Comparison of ENCODE assay signal across 22 mouse cellular contexts in the genomic region with DNA sequence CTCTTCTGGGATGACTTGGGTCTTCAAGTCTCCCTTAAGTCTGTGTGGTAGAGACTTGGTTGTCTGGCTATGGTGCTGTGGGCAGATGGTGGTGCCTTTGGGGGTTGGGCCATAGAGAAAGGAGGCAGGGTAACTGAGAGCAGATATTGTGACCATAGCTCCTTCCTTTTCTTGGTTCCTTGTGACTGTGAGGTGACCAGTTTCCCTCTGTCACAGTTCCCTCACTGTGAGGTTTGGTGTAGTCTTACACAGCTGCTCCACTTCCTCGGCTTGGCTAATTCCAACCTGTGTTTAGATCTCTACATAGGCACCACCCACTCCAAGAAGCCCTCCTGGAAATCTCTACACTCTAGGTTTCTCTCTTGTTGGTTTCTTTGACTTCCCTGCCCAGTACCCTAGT. TPM values are rescaled to one million over a fixed set of nuclear protein-coding genes. Genes with fewer than 3 reads are reported as not detected.
DNase-seq lines count a peak whose midpoint lies in the region; ATAC-seq and TF ChIP-seq lines count a peak whose summit lies in the region.
"Had no signal": no experiment of that assay in that cellular context is flagged by ENCODE, and none has a peak within 500 bp of the region (broad histone marks: within the 10 kb centered on the region; RNA-seq: fewer than 3 reads in every experiment).

No protein-coding gene starts in this region.

- TF ChIP-seq POLR2A in liver, adult 2 months (IDR thresholded peaks at IDR 0.05; ENCODE audit: extremely low read depth, insufficient read depth, low read length) = no peak
- TF ChIP-seq POLR2A in bone marrow macrophage, adult 2 months (IDR thresholded peaks at IDR 0.05; ENCODE audit: borderline replicate concordance, low read depth, low read length) = no peak
- TF ChIP-seq POLR2A in embryonic fibroblast, embryonic 13.5 days (IDR thresholded peaks at IDR 0.05; ENCODE audit: low read depth, low read length) = peak; percentile 22; the same call in 1 of the 2 replicates

- H3K4me3 ChIP-seq in liver, adult 2 months (ENCODE audit: insufficient read depth, low read depth, low read length) = no peak overlapping the region
- H3K4me3 ChIP-seq in liver, embryonic 11.5 days (ENCODE audit: low read depth, low read length) = no peak overlapping the region
- no peak overlapping the region for H3K4me3 ChIP-seq in bone marrow macrophage, adult 2 months (ENCODE audit: insufficient read depth, low read length)
- no peak overlapping the region for H3K4me3 ChIP-seq in embryonic fibroblast, embryonic 13.5 days (ENCODE audit: insufficient read depth, low read length)
- H3K4me3 ChIP-seq in kidney, embryonic 15.5 days (replicated peaks) = no peak overlapping the region
- H3K4me3 ChIP-seq: embryonic facial prominence, embryonic 12.5 days; forebrain, embryonic 12.5 days; gastrocnemius, adult 2 months; heart, embryonic 12.5 days; hindbrain, embryonic 10.5 days had no signal

- peaks cover 7% of the 10 kb centered on the region for H3K4me1 ChIP-seq in liver, adult 2 months (ENCODE audit: control insufficient read depth, insufficient read depth, low read length)
- peaks cover 4% of the 10 kb centered on the region; the same call in 1 of the 2 replicates for H3K4me1 ChIP-seq in liver, embryonic 11.5 days (replicated peaks; ENCODE audit: control insufficient read depth, insufficient read depth, low read length)
- H3K4me1 ChIP-seq in bone marrow macrophage, adult 2 months (ENCODE audit: control insufficient read depth, insufficient read depth, low read length) = peaks cover 86% of the 10 kb centered on the region
- H3K4me1 ChIP-seq in embryonic fibroblast, embryonic 13.5 days (ENCODE audit: control insufficient read depth, insufficient read depth, low read length) = peaks cover 29% of the 10 kb centered on the region
- peaks cover 39% of the 10 kb centered on the region for H3K4me1 ChIP-seq in kidney, embryonic 15.5 days
- H3K4me1 ChIP-seq: forebrain, embryonic 12.5 days had no signal

- TF ChIP-seq CTCF in liver, adult 2 months (IDR thresholded peaks at IDR 0.05; ENCODE audit: low read depth, low read length) = no peak
- no peak for TF ChIP-seq CTCF in bone marrow macrophage, adult 2 months (IDR thresholded peaks at IDR 0.05; ENCODE audit: low read depth, low read length)
- no peak for TF ChIP-seq CTCF in embryonic fibroblast, embryonic 13.5 days (IDR thresholded peaks at IDR 0.05; ENCODE audit: borderline replicate concordance, insufficient read depth, low read length)

- 86% methylated on average over 1 of the region's 1 CpGs for WGBS in liver, adult 2 months
- 64% methylated on average over 1 of the region's 1 CpGs for WGBS in liver, embryonic 11.5 days
- WGBS in kidney, embryonic 15.5 days = 77% methylated on average over 1 of the region's 1 CpGs

- H3K27ac ChIP-seq in liver, adult 2 months (replicated peaks; ENCODE audit: insufficient read depth, low read depth, low read length) = no peak overlapping the region
- no peak overlapping the region for H3K27ac ChIP-seq in liver, embryonic 11.5 days (ENCODE audit: low read depth, low read length)
- peak overlapping the region; percentile 74 for H3K27ac ChIP-seq in bone marrow macrophage, adult 2 months (ENCODE audit: insufficient read depth, low read depth, low read length)
- H3K27ac ChIP-seq in embryonic fibroblast, embryonic 13.5 days (ENCODE audit: insufficient read depth, low read length) = no peak overlapping the region
- no peak overlapping the region for H3K27ac ChIP-seq in kidney, embryonic 15.5 days
- H3K27ac ChIP-seq: embryonic facial prominence, embryonic 12.5 days; forebrain, embryonic 12.5 days; gastrocnemius, adult 2 months; hindbrain, embryonic 10.5 days; hindbrain, embryonic 14.5 days had no signal

- no peaks in the 10 kb centered on the region for H3K36me3 ChIP-seq in liver, adult 2 months (ENCODE audit: control insufficient read depth, insufficient read depth, low read length)
- H3K36me3 ChIP-seq in liver, embryonic 11.5 days (ENCODE audit: control insufficient read depth, insufficient read depth, low read length) = no peaks in the 10 kb centered on the region
- peaks cover 4% of the 10 kb centered on the region; the same call in 1 of the 2 replicates for H3K36me3 ChIP-seq in kidney, embryonic 15.5 days
- H3K36me3 ChIP-seq: forebrain, embryonic 12.5 days; hindbrain, embryonic 10.5 days had no signal

- H3K4me2 ChIP-seq in liver, embryonic 11.5 days = no peak overlapping the region
- H3K4me2 ChIP-seq in kidney, embryonic 15.5 days = no peak overlapping the region
- H3K4me2 ChIP-seq: embryonic facial prominence, embryonic 12.5 days; forebrain, embryonic 12.5 days; heart, embryonic 12.5 days; hindbrain, embryonic 14.5 days had no signal

- no peak for ATAC-seq in liver, embryonic 11.5 days (replicated peaks; ENCODE audit: low FRiP score)
- ATAC-seq in megakaryocyte progenitor cell, adult 5-6 weeks (replicated peaks; ENCODE audit: poor library complexity) = peak; percentile 27; the same call in 1 of the 2 replicates
- ATAC-seq in kidney, embryonic 15.5 days (replicated peaks; ENCODE audit: low FRiP score) = no peak
- ATAC-seq: forebrain, embryonic 16.5 days had no signal

- H3K79me2 ChIP-seq in liver, adult 2 months (ENCODE audit: control insufficient read depth, insufficient read depth, low read length) = no peaks in the 10 kb centered on the region

- H3K27me3 ChIP-seq in liver, adult 2 months (ENCODE audit: control insufficient read depth, insufficient read depth, low read length) = no peaks in the 10 kb centered on the region
- H3K27me3 ChIP-seq in liver, embryonic 11.5 days (replicated peaks; ENCODE audit: control insufficient read depth, insufficient read depth, low read length) = no peaks in the 10 kb centered on the region
- H3K27me3 ChIP-seq in kidney, embryonic 15.5 days = no peaks in the 10 kb centered on the region
- H3K27me3 ChIP-seq: CH12.LX; embryonic facial prominence, embryonic 12.5 days; heart, embryonic 12.5 days had no signal

- DNase-seq in liver, adult 2 months (ENCODE audit: extremely low read depth, low read depth, low spot score) = peak; percentile 18
- no peak for DNase-seq in liver, embryonic 11.5 days (ENCODE audit: low spot score)
- no peak for DNase-seq in MN1 (ENCODE audit: low spot score)
- DNase-seq: adrenal gland, adult 2 months; adrenal gland, postnatal 25 days; cerebellum, adult 11 months; cerebellum, adult 8-10 months; cerebellum, postnatal 14 days; gastrocnemius, adult 2 months; gastrocnemius, postnatal 36 days; heart, adult 18-20 months had no signal

- no peaks in the 10 kb centered on the region for H3K9me3 ChIP-seq in liver, embryonic 11.5 days (ENCODE audit: control insufficient read depth, low read length)
- H3K9me3 ChIP-seq in kidney, embryonic 15.5 days (replicated peaks) = no peaks in the 10 kb centered on the region
- H3K9me3 ChIP-seq: embryonic facial prominence, embryonic 12.5 days; forebrain, embryonic 12.5 days; heart, embryonic 12.5 days; hindbrain, embryonic 10.5 days had no signal

- H3K9ac ChIP-seq in liver, adult 2 months (ENCODE audit: low read depth, low read length) = no peak overlapping the region
- no peak overlapping the region for H3K9ac ChIP-seq in liver, embryonic 11.5 days (ENCODE audit: low read depth, low read length)
- H3K9ac ChIP-seq in kidney, embryonic 15.5 days = no peak overlapping the region
- H3K9ac ChIP-seq: embryonic facial prominence, embryonic 12.5 days; forebrain, embryonic 12.5 days; heart, embryonic 12.5 days; hindbrain, embryonic 14.5 days had no signal

RNA-seq across cellular contexts. Expression of gene Itpripl2, which starts 7.8 kb away (rescaled TPM):
- 3.5 and 4.2 TPM in 2 replicates for total RNA-seq in liver, adult 2 months (2014; rRNA removed)
- 0.98 and 1.6 TPM in 2 replicates for polyA plus RNA-seq in liver, adult 2 months (2012; rRNA removed)
- polyA plus RNA-seq in liver, embryonic 11.5 days (2014; fragmentation: Nextera tagmentation; extraction: Ambion mirVana) = 1.0 and 1.1 TPM in 2 replicates
- 50.9 and 59.0 TPM in 2 replicates for polyA plus RNA-seq in bone marrow macrophage, adult 2 months (2012; ENCODE audit: insufficient read depth, insufficient read length, missing spikeins)
- polyA plus RNA-seq in embryonic fibroblast, embryonic 13.5 days (2011; ENCODE audit: insufficient read length, low read depth, missing spikeins) = 76.2 and 98.4 TPM in 2 replicates
- total RNA-seq in megakaryocyte progenitor cell, adult 5-6 weeks (2015) = 7.2 and 10.1 TPM in 2 replicates
- total RNA-seq in megakaryocyte progenitor cell, adult 5-6 weeks (2017) = 15.2 and 17.6 TPM in 2 replicates
- polyA plus RNA-seq in kidney, embryonic 15.5 days (2015; fragmentation: Nextera tagmentation; extraction: Ambion mirVana) = 4.6 and 5.1 TPM in 2 replicates
- total RNA-seq: CH12.LX had no signal

RNA-seq across cellular contexts. Expression of gene Syt17, which starts 36.0 kb away (rescaled TPM):
- total RNA-seq in liver, adult 2 months (2014; rRNA removed) = not detected in 2 replicates
- polyA plus RNA-seq in liver, adult 2 months (2012; rRNA removed) = not detected in 2 replicates
- polyA plus RNA-seq in liver, embryonic 11.5 days (2014; fragmentation: Nextera tagmentation; extraction: Ambion mirVana) = 0.61 and 1.2 TPM in 2 replicates
- polyA plus RNA-seq in bone marrow macrophage, adult 2 months (2012; ENCODE audit: insufficient read depth, insufficient read length, missing spikeins) = not detected in 2 replicates
- polyA plus RNA-seq in embryonic fibroblast, embryonic 13.5 days (2011; ENCODE audit: insufficient read length, low read depth, missing spikeins) = 1.4 and 2.4 TPM in 2 replicates
- not detected in 2 replicates for total RNA-seq in megakaryocyte progenitor cell, adult 5-6 weeks (2015)
- total RNA-seq in megakaryocyte progenitor cell, adult 5-6 weeks (2017) = not detected in 2 replicates
- 10.3 and 11.6 TPM in 2 replicates for polyA plus RNA-seq in kidney, embryonic 15.5 days (2015; fragmentation: Nextera tagmentation; extraction: Ambion mirVana)
- total RNA-seq: CH12.LX had no signal

RNA-seq across cellular contexts. Expression of gene Coq7, which starts 49.2 kb away (rescaled TPM):
- total RNA-seq in liver, adult 2 months (2014; rRNA removed) = 40.1 and 51.7 TPM in 2 replicates
- polyA plus RNA-seq in liver, adult 2 months (2012; rRNA removed) = 37.4 and 41.5 TPM in 2 replicates
- polyA plus RNA-seq in liver, embryonic 11.5 days (2014; fragmentation: Nextera tagmentation; extraction: Ambion mirVana) = 104 and 114 TPM in 2 replicates
- 13.6 and 15.8 TPM in 2 replicates for polyA plus RNA-seq in bone marrow macrophage, adult 2 months (2012; ENCODE audit: insufficient read depth, insufficient read length, missing spikeins)
- 13.8 and 14.5 TPM in 2 replicates for polyA plus RNA-seq in embryonic fibroblast, embryonic 13.5 days (2011; ENCODE audit: insufficient read length, low read depth, missing spikeins)
- 32.5 and 36.9 TPM in 2 replicates for total RNA-seq in megakaryocyte progenitor cell, adult 5-6 weeks (2015)
- 32.6 and 39.1 TPM in 2 replicates for total RNA-seq in megakaryocyte progenitor cell, adult 5-6 weeks (2017)
- 136 and 137 TPM in 2 replicates for polyA plus RNA-seq in kidney, embryonic 15.5 days (2015; fragmentation: Nextera tagmentation; extraction: Ambion mirVana)
